Mouse (Mus musculus) forebrain, postnatal 0 days (tissue): ENCODE data around the gene Hist1h2bp. TPM values are rescaled to one million over a fixed set of nuclear protein-coding genes. Genes with fewer than 3 reads are reported as not detected.

Experiments
- microRNA-seq, 2 experiments: library from miRNA; unstranded; fragments of <30 nt; microRNA quantifications; one replicate each; pipeline ENCODE4; 2016
- polyA plus RNA-seq: library from polyadenylated mRNA; unstranded; fragments of >200 nt; fragmentation: Nextera tagmentation; extraction: Ambion mirVana; gene quantifications from 2 replicates; pipeline ENCODE4 v1.2.1, GENCODE M21; 2015
- total RNA-seq: library from RNA; depleted of rRNA; stranded (reverse); fragments of >200 nt; gene quantifications from 2 replicates; pipeline ENCODE4 v1.2.3, GENCODE M21; 2014; rRNA removed

Hist1h2bp gene
- total and polyA plus RNA-seq, 2 experiments from 2014 or later, result 70.5 TPM; not detected in 1

Small RNA genes lying within 50 kb of the gene (microRNA-seq; reads per million reads assigned to microRNA genes)
- gene Gm19658 (0 reads per million in 2 experiments), gene Gm44346 (0 reads per million in 2 experiments), gene Gm44454 (0 reads per million in 2 experiments), gene Gm44466 (0 reads per million in 2 experiments)

Other genes starting within 250 kb of the Hist1h2bp start
- gene Olfr1366, start 244.7 kb upstream of the Hist1h2bp start, total RNA-seq, result not detected in 2 replicates
- 0.15 TPM in 2 replicates for gene Olfr1366, start 244.7 kb upstream of the Hist1h2bp start, polyA plus RNA-seq
- gene Olfr1535, start 227.6 kb upstream of the Hist1h2bp start, total RNA-seq, result not detected in 2 replicates
- 0.06 and 0.07 TPM in 2 replicates for gene Olfr1535, start 227.6 kb upstream of the Hist1h2bp start, polyA plus RNA-seq
- gene Olfr1364, start 205.7 kb upstream of the Hist1h2bp start, total RNA-seq, result not detected in 2 replicates
- gene Olfr1364, start 205.7 kb upstream of the Hist1h2bp start, polyA plus RNA-seq, result not detected in 2 replicates
- not detected in 2 replicates for gene Olfr1362, start 173.4 kb upstream of the Hist1h2bp start, total RNA-seq
- gene Olfr1362, start 173.4 kb upstream of the Hist1h2bp start, polyA plus RNA-seq, result not detected in 2 replicates
- not detected in 2 replicates for gene Olfr11, start 144.9 kb upstream of the Hist1h2bp start, total RNA-seq
- not detected in 2 replicates for gene Olfr11, start 144.9 kb upstream of the Hist1h2bp start, polyA plus RNA-seq
- gene Olfr1361, start 124.1 kb upstream of the Hist1h2bp start, total RNA-seq, result not detected in 2 replicates
- gene Olfr1361, start 124.1 kb upstream of the Hist1h2bp start, polyA plus RNA-seq, result not detected in 2 replicates
- gene Olfr1360, start 110.1 kb upstream of the Hist1h2bp start, total RNA-seq, result not detected in 2 replicates
- not detected in 2 replicates for gene Olfr1360, start 110.1 kb upstream of the Hist1h2bp start, polyA plus RNA-seq
- gene Olfr1359, start 89.3 kb upstream of the Hist1h2bp start, total RNA-seq, result not detected in 2 replicates
- not detected in 2 replicates for gene Olfr1359, start 89.3 kb upstream of the Hist1h2bp start, polyA plus RNA-seq
- 131 and 141 TPM in 2 replicates for gene Hist1h2bl, start 71.3 kb upstream of the Hist1h2bp start, total RNA-seq
- gene Hist1h2bl, start 71.3 kb upstream of the Hist1h2bp start, polyA plus RNA-seq, result 0.65 and 0.73 TPM in 2 replicates
- 342 and 560 TPM in 2 replicates for gene Hist1h2ai, start 71.0 kb upstream of the Hist1h2bp start, total RNA-seq
- gene Hist1h2ai, start 71.0 kb upstream of the Hist1h2bp start, polyA plus RNA-seq, result 12.1 and 14.6 TPM in 2 replicates
- gene Hist1h3h, start 69.8 kb upstream of the Hist1h2bp start, total RNA-seq, result 277 and 308 TPM in 2 replicates
- gene Hist1h3h, start 69.8 kb upstream of the Hist1h2bp start, polyA plus RNA-seq, result 0.75 and 1.3 TPM in 2 replicates
- 308 and 356 TPM in 2 replicates for gene Hist1h2bm, start 65.4 kb upstream of the Hist1h2bp start, total RNA-seq
- 0.34 TPM in 1 of 2 replicates, not detected in the other for gene Hist1h2bm, start 65.4 kb upstream of the Hist1h2bp start, polyA plus RNA-seq
- gene Hist1h4j, start 52.4 kb upstream of the Hist1h2bp start, total RNA-seq, result 282 and 307 TPM in 2 replicates
- not detected in 2 replicates for gene Hist1h4j, start 52.4 kb upstream of the Hist1h2bp start, polyA plus RNA-seq
- 635 and 850 TPM in 2 replicates for gene Hist1h4k, start 37.0 kb upstream of the Hist1h2bp start, total RNA-seq
- not detected in 2 replicates for gene Hist1h4k, start 37.0 kb upstream of the Hist1h2bp start, polyA plus RNA-seq
- gene Hist1h2ak, start 33.6 kb upstream of the Hist1h2bp start, total RNA-seq, result 242 and 258 TPM in 2 replicates
- gene Hist1h2ak, start 33.6 kb upstream of the Hist1h2bp start, polyA plus RNA-seq, result 4.4 and 5.2 TPM in 2 replicates
- 157 and 249 TPM in 2 replicates for gene Hist1h2bn, start 33.3 kb upstream of the Hist1h2bp start, total RNA-seq
- gene Hist1h2bn, start 33.3 kb upstream of the Hist1h2bp start, polyA plus RNA-seq, result not detected in 2 replicates
- 140 and 182 TPM in 2 replicates for gene Hist1h1b, start 6.8 kb upstream of the Hist1h2bp start, total RNA-seq
- 4.0 and 4.7 TPM in 2 replicates for gene Hist1h1b, start 6.8 kb upstream of the Hist1h2bp start, polyA plus RNA-seq
- 282 and 291 TPM in 2 replicates for gene Hist1h3i, start 4.1 kb upstream of the Hist1h2bp start, total RNA-seq
- 20.0 and 34.1 TPM in 2 replicates for gene Hist1h3i, start 4.1 kb upstream of the Hist1h2bp start, polyA plus RNA-seq
- gene Hist1h2an, start 243 bp upstream of the Hist1h2bp start, total RNA-seq, result 143 and 154 TPM in 2 replicates
- 1.1 and 1.6 TPM in 2 replicates for gene Hist1h2an, start 243 bp upstream of the Hist1h2bp start, polyA plus RNA-seq
- 214 and 268 TPM in 2 replicates for gene Hist1h2bq, start 22.7 kb downstream of the Hist1h2bp start, total RNA-seq
- 4.6 and 5.2 TPM in 2 replicates for gene Hist1h2bq, start 22.7 kb downstream of the Hist1h2bp start, polyA plus RNA-seq
- gene Hist1h2ao, start 23.0 kb downstream of the Hist1h2bp start, total RNA-seq, result 1.0 TPM in 1 of 2 replicates, not detected in the other
- gene Hist1h2ao, start 23.0 kb downstream of the Hist1h2bp start, polyA plus RNA-seq, result 1.6 TPM in 1 of 2 replicates, not detected in the other
- 1.3 and 1.7 TPM in 2 replicates for gene Hist1h4m, start 24.3 kb downstream of the Hist1h2bp start, total RNA-seq
- not detected in 2 replicates for gene Hist1h4m, start 24.3 kb downstream of the Hist1h2bp start, polyA plus RNA-seq
- 2,245 and 2,544 TPM in 2 replicates for gene Hist1h4n, start 44.7 kb downstream of the Hist1h2bp start, total RNA-seq
- 2.4 and 5.0 TPM in 2 replicates for gene Hist1h4n, start 44.7 kb downstream of the Hist1h2bp start, polyA plus RNA-seq
- gene Hist1h2ap, start 46.0 kb downstream of the Hist1h2bp start, total RNA-seq, result 584 and 748 TPM in 2 replicates
- gene Hist1h2ap, start 46.0 kb downstream of the Hist1h2bp start, polyA plus RNA-seq, result 655 and 1,288 TPM in 2 replicates
- gene Hist1h2br, start 46.3 kb downstream of the Hist1h2bp start, total RNA-seq, result 158 and 260 TPM in 2 replicates
- 4.6 and 4.9 TPM in 2 replicates for gene Hist1h2br, start 46.3 kb downstream of the Hist1h2bp start, polyA plus RNA-seq
- 20.7 and 21.6 TPM in 2 replicates for gene Zfp184, start 157.6 kb downstream of the Hist1h2bp start, total RNA-seq
- 15.3 and 17.2 TPM in 2 replicates for gene Zfp184, start 157.6 kb downstream of the Hist1h2bp start, polyA plus RNA-seq
- gene Pom121l2, start 193.7 kb downstream of the Hist1h2bp start, total RNA-seq, result 0.38 TPM in 1 of 2 replicates, not detected in the other
- gene Pom121l2, start 193.7 kb downstream of the Hist1h2bp start, polyA plus RNA-seq, result not detected in 2 replicates
- not detected in 2 replicates for gene Prss16, start 222.3 kb downstream of the Hist1h2bp start, total RNA-seq
- not detected in 2 replicates for gene Prss16, start 222.3 kb downstream of the Hist1h2bp start, polyA plus RNA-seq
- 9.2 and 47.2 TPM in 2 replicates for gene Hist1h2ah, start 248.1 kb downstream of the Hist1h2bp start, total RNA-seq
- gene Hist1h2ah, start 248.1 kb downstream of the Hist1h2bp start, polyA plus RNA-seq, result 1.6 and 1.9 TPM in 2 replicates
- gene Hist1h2bk, start 248.4 kb downstream of the Hist1h2bp start, total RNA-seq, result 233 and 262 TPM in 2 replicates
- gene Hist1h2bk, start 248.4 kb downstream of the Hist1h2bp start, polyA plus RNA-seq, result 0.40 TPM in 1 of 2 replicates, not detected in the other